Mouse (Mus musculus) thymus, postnatal 36 days (tissue): ENCODE results near the gene Ntn5.
"Not testable (repeated sequence)": the region's sequence is repeated elsewhere in the genome, so short reads cannot be mapped to it uniquely, and the experiment has no call there.

ENCODE experiments used
- DNase-seq, 2 experiments: peaks; one replicate each; pipeline ENCODE4 v3.0.0; 2022; ENCODE audit warnings: mixed read lengths in 2 of 2

Gene Ntn5

GRCm38 (mm10) chr7:45683396-45684050 is at the start of gene Ntn5:
Ntn5 (plus strand) TSS chr7:45684022.
- DNase-seq: no peak

DNA sequence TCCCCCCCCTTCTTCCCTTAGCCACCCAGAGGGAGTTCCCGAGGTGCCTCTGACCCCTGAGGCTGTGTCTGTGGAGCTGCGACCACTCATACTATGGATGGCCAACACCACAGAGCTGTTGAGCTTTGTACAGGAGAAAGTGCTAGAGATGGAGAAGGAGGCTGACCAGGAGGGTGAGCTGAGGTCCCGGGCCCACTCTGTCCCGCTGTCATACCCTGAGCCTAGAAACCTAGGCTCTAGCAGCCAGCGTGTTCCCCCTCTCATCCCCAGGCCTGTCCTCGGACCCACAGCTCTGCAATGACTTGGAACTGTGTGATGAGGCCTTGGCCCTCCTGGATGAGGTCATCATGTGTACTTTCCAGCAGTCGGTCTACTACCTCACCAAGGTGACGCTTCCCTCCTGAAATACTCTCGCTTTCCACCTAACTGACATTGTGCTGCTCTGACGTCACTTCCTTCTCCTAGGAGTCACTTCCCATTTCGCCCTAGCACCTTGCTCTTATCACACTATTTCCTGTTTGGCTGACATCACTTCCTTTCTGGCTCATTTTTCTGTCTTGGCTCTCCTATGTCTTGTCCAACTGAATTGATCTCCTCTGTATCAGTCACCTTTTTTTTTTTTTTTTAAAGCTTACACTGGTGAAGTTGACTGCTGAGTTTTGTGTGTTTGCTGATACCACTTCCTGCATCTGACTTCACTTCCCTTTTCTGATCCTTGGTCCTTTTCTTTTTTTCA is 48.7 kb upstream of the Ntn5 start:
- no peak for DNase-seq

DNA sequence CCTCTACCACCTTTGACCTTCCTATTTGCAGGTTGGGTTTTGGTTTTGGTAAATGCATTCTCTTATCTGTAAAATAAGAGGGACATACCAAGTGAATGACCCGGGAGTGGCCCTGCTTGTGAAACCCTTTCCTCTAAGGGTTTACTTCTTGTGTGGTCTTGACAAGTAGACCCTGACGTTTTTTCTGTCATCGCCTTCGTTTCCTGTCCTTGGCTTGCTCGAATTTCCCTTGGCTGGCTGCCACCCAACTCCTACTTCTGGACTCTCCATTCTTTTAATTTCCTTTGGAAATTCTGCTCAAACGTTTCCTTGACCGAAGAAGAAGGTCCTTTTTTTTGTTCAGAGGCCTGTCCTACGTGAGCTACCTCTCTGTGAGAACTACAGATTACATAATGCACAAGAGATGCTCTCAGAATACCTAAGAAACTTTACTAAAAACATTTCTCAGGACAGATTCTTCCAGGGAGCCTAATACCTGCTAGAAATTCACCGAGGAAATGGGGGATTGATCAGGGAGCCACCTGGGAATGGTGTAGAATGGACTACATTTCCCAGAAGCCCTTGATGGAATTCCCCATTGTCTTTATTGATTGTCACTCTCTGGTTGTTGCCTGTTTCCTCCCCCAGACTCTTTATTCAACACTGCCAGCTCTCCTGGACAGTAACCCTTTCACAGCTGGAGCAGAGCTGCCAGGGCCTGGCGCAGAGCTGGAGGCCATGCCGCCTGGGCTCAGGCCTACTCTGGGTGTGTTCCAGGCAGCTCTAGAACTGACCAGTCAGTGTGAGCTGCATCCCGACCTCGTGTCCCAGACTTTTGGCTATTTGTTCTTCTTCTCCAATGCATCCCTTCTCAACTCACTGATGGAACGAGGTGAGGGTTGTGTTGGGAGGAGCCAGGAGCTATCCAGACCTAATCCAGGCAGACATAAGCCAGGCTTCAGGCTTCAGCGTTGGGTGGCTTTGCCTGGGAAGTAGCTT is 47.8 kb upstream of the Ntn5 start:
- DNase-seq: no peak

GRCm38 (mm10) chr7:45637710-45638109 is 46.1 kb upstream of the Ntn5 start:
- DNase-seq: no peak

GRCm38 (mm10) chr7:45638623-45639401 is 45.0 kb upstream of the Ntn5 start:
- DNase-seq: no peak

DNA sequence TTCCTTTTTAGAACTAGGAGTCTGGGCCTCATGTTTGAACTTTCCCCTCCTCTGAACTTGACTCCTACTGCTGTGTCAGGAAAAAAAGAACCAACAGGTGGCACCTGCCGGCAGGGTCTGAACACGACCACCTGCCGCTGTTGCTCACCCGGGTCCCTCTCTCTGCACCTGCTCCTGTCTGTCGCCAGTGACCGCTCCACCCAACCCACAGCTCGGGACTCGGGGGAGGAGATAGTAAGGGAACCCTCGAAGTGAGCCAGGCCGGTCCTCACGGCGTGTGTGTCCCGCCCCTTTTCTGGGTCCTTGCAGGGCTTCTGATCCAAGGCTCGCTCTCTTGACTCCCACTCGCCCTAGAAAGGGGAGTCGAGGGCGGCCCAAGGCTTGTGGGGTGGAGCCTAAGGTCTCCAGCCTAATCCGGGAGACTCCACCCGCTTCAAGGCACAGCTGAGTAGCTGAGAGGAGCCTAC is 44.2 kb upstream of the Ntn5 start, which contains the start of gene Mamstr:
Gene Mamstr, plus strand, starts transcription at position 417 of the 467 bp plus-strand sequence.
- no peak for DNase-seq

GRCm38 (mm10) chr7:45640191-45640957 is 43.4 kb upstream of the Ntn5 start:
- no peak for DNase-seq

DNA sequence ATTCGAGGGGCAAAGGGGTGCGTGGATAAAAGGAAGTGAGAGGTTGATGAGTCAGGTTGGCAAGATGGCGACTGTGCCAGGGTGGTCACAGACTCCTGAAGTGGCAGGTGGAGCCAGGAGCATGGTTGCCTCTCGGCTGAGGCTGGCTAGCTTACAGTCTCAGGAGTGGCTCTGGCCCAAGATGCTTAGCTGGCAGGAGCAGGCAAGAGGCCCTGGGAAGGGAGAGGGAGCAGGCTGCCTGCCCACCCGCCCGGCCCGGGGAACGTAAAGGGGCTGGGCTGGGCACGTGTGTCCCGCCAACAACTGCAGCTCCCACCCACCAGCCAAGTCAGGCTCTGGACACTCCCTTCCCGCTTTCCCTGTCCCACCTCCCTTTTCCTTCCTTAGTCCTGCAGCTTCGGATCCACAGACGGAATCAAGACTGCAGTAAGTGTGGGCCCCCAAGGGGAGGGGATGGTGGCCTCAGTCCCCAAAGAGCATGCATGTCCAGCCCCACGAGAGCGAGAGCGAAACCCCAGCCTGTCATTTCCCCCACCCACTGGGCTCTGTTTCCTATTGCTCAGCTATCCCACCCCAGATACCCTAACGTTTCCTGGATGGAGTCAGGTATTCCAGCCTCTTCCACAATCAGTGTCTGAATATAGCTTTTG is 42.3 kb upstream of the Ntn5 start:
- no peak for DNase-seq

DNA sequence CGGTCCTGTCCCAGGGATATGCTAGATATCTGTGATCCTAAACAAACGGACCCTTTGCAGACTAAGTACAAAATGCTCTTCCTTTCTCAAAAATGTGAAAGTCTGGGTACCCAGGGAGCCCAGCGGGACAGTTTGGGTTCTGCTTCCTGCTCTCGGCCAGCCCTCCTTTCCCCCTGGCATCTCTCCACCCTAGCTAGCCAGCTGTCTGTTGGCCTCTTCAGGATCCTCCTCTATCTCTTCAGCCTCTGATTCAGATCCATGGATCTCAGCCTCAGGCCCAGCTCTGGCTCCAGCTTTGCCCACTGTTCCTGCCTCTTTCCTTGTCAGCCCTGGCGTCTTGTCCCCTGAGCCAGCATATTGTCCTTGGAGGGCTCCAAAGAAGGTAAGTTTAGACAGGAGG is 41.7 kb upstream of the Ntn5 start:
- DNase-seq: no peak

- DNase-seq: no peak
Observed at GRCm38 (mm10) chr7:45642503-45643255, 41.1 kb upstream of the Ntn5 start.

DNA sequence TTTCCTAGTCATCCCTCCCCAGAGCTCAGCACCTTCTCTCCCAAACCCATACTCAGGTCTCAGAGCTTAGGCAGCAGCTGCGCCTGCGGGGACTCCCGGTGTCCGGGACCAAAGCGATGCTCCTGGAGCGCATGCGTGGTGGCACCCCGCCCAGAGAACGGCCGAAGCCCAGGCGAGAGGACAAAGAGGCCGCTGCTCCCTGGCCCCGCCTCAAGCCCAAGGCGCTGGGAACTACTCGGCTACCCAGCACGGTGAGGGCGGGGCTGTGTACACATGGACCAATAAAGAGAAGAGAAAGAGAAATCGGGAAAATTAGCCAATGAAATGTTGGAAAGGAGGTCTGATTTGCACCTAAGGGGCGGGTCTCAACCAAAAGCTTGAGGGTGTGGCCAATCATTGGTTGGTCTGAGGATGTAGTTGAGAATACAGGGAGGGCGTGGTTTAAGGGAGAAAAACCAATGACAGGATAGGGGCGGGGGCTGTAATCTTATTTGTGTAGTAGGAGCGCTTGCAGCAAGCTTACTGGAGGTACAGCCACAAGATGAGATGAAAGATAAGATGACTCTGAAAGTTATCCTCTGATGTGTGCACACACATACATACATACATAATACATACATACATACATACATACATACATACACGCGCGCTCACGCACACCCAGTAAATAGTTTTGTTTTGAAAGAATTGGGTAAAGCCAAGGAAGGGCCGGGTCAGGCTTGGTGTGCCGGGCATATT is 40.2 kb upstream of the Ntn5 start:
- peak; percentile 78 to 85 for DNase-seq

DNA sequence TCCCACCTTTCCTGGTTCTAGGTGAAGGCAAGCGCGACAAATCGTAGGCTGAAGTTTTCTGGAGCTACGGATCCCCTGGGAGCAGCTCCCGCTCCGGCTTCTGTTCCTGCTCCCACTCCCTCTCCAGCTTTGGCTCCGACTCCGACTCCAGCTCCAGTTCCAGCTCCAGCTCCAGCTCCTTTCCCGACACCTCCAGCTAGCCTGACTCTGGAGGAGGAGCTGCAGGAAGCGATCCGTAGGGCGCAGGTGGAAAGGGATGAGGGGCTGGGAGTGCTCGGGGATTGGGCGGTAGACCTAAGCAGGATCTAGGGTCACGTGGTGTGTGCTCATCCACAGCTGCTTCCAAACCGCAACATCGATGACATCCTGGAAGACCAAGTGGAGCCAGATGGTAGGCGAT is 39.6 kb upstream of the Ntn5 start:
- DNase-seq: peak in 1 of 2 experiments; percentile 24

- DNase-seq: no peak
Observed at GRCm38 (mm10) chr7:45644872-45645590, 38.8 kb upstream of the Ntn5 start.

DNA sequence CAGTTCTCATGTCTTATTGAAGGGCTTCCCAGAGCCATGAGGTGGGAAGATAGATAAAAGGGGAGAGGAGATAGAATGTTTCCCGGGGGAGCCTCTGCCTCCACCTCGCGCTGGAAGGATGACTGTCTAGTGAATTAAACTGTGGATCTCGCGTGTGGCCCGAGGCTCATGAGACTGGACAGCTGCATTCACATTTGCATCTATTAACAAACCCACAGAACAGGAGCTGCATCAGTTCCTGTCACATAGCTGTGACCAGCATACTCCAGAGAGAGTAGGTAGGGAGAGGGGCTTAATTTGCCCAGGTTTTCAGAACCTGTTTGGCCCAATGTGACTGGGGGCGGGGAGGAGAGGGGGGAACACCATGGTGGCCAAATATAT is 38.2 kb upstream of the Ntn5 start:
- DNase-seq: no peak

- no peak for DNase-seq
Observed at GRCm38 (mm10) chr7:45646671-45647070, 37.2 kb upstream of the Ntn5 start.

- no peak for DNase-seq
Observed at GRCm38 (mm10) chr7:45649351-45649750, 34.5 kb upstream of the Ntn5 start.

GRCm38 (mm10) chr7:45650484-45650883 is 33.3 kb upstream of the Ntn5 start:
- DNase-seq: not testable (repeated sequence)

- DNase-seq: no peak
Observed at GRCm38 (mm10) chr7:45654424-45655047, 29.3 kb upstream of the Ntn5 start.
